Comparison of ENCODE assay signal across 9 mouse cellular contexts in genomic region chr11:52447242-52447641, GRCm38 (mm10). TPM values are rescaled to one million over a fixed set of nuclear protein-coding genes. Genes with fewer than 3 reads are reported as not detected.
A peak's percentile ranks its signal among the peaks of the same experiment; 100 is the strongest.
DNase-seq lines count a peak whose midpoint lies in the region; ATAC-seq and TF ChIP-seq lines count a peak whose summit lies in the region.
"Had no signal": no experiment of that assay in that cellular context is flagged by ENCODE, and none has a peak within 500 bp of the region (broad histone marks: within the 10 kb centered on the region; RNA-seq: fewer than 3 reads in every experiment).

No protein-coding gene starts in this region.

- H3K9ac ChIP-seq in neural tube, embryonic 15.5 days (replicated peaks), result no peak overlapping the region

- peaks cover 6% of the 10 kb centered on the region; the same call in 1 of the 2 replicates for H3K4me1 ChIP-seq in neural tube, embryonic 15.5 days

- H3K36me3 ChIP-seq in neural tube, embryonic 15.5 days, result no peaks in the 10 kb centered on the region
- H3K36me3 ChIP-seq: G1E had no signal

- H3K4me2 ChIP-seq in neural tube, embryonic 15.5 days, result no peak overlapping the region

- H3K27me3 ChIP-seq in neural tube, embryonic 15.5 days (replicated peaks), result peaks cover 18% of the 10 kb centered on the region; the same call in 1 of the 2 replicates

- no peak overlapping the region for H3K4me3 ChIP-seq in gastrocnemius, adult 2 months
- no peak overlapping the region for H3K4me3 ChIP-seq in neural tube, embryonic 15.5 days (replicated peaks)

- TF ChIP-seq CTCF in gastrocnemius, adult 2 months (IDR thresholded peaks at IDR 0.05), result no peak

- peak; percentile 25 for DNase-seq in layer of hippocampus, adult 9-11 months
- DNase-seq in layer of hippocampus, adult 9-10 months (ENCODE audit: low spot score), result no peak
- peak; percentile 91 for DNase-seq in adrenal gland, postnatal 36 days
- DNase-seq in gastrocnemius, adult 2 months, result peak; percentile 89
- peak; percentile 83 to 89 for DNase-seq in kidney, adult 8-10 months
- DNase-seq in urinary bladder, postnatal 25 days (ENCODE audit: low spot score), result no peak

- WGBS in neural tube, embryonic 15.5 days, result 17% methylated on average over 4 of the region's 4 CpGs

- no peak overlapping the region for H3K27ac ChIP-seq in gastrocnemius, adult 2 months
- no peak overlapping the region for H3K27ac ChIP-seq in neural tube, embryonic 15.5 days (replicated peaks)

- peak; percentile 80 for ATAC-seq in neural tube, embryonic 15.5 days (ENCODE audit: low FRiP score)
- ATAC-seq in inflammation-experienced regulatory T-cells, adult 6 months, result no peak

- intact Hi-C loops in gastrocnemius, adult 2 months (cut with DNase I), result no loop called here

- H3K9me3 ChIP-seq in neural tube, embryonic 15.5 days (replicated peaks), result no peaks in the 10 kb centered on the region
- H3K9me3 ChIP-seq: G1E had no signal

RNA-seq across cellular contexts. Expression of gene 9530068E07Rik, which starts 51.0 kb away (rescaled TPM):
- total RNA-seq in adrenal gland, postnatal 36 days (2021), result 100 to 1,000 TPM; 156 to 165 TPM
- 10 to 100 TPM; 41.5 to 48.5 TPM for total RNA-seq in gastrocnemius, adult 2 months (2021)
- polyA plus RNA-seq in neural tube, embryonic 15.5 days (2015; fragmentation: Nextera tagmentation; extraction: Ambion mirVana), result 122 and 133 TPM in 2 replicates
- polyA plus RNA-seq in inflammation-experienced regulatory T-cells, adult 6 months (2017; shearing (Covaris generic)), result 10 to 100 TPM; 36.1 to 45.4 (median 44.5) TPM

Comparison
In these comparisons a context has a peak if more than half of its experiments do, and no peak if none do; other contexts are left out.
1. DNase-seq: peak in layer of hippocampus, adult 9-11 months (single experiment), adrenal gland, postnatal 36 days (2 of 2), gastrocnemius, adult 2 months (single experiment) and kidney, adult 8-10 months (2 of 2); none in layer of hippocampus, adult 9-10 months (single experiment) and urinary bladder, postnatal 25 days (single experiment).